Mouse (Mus musculus): ENCODE data around the gene Defb18. TPM values are rescaled to one million over a fixed set of nuclear protein-coding genes. Genes with fewer than 3 reads are reported as not detected.
A peak's percentile ranks its signal among the peaks of the same experiment; 100 is the strongest.
"Not testable (repeated sequence)": the region's sequence is repeated elsewhere in the genome, so short reads cannot be mapped to it uniquely, and the experiment has no call there.

Gene Defb18
- not detected in 2 replicates for total RNA-seq (2012; rRNA removed)

- in situ Hi-C loops (cut with MboI; ENCODE audit: low sequenced_read_pairs in 2 of 2, unreplicated experiment in 2 of 2), result no loop called here
- Histone ChIP-seq H3K36me3 (ENCODE audit: control insufficient read depth, insufficient read depth, low read length, poor library complexity, severe bottlenecking) (no peaks in the 10 kb centered on the region), H3K4me3 (ENCODE audit: insufficient read depth in 1 of 2, low read depth in 1 of 2, low read length in 2 of 2, poor library complexity in 1 of 2, severe bottlenecking in 1 of 2) (no peak within 1 kb of the TSS), H3K4me1 (ENCODE audit: control insufficient read depth in 2 of 2, insufficient read depth in 2 of 2, low read length in 2 of 2, poor library complexity in 1 of 2) (no peaks in the 10 kb centered on the region), H3K27ac (ENCODE audit: insufficient read depth, low read depth, low read length, poor library complexity, severe bottlenecking) (no peak within 1 kb of the TSS), H3K9me3 (ENCODE audit: control insufficient read depth, insufficient read depth, low read depth, low read length) (no peaks in the 10 kb centered on the region), H3K9ac (ENCODE audit: insufficient read depth, low read depth, low read length, poor library complexity, severe bottlenecking) (no peak within 1 kb of the TSS)
- TF ChIP-seq MAFK (IDR thresholded peaks at IDR 0.05; ENCODE audit: insufficient read depth, low read depth, low read length), result no peak
- TF ChIP-seq ZNF384 (IDR thresholded peaks at IDR 0.05; ENCODE audit: low read depth, low read length), result no peak
- TF ChIP-seq CHD2 (IDR thresholded peaks at IDR 0.05; ENCODE audit: low read depth, low read length), result no peak
- TF ChIP-seq HCFC1 (IDR thresholded peaks at IDR 0.05; ENCODE audit: borderline replicate concordance, insufficient read depth, low read length), result no peak
- no peak for TF ChIP-seq ZC3H11A (IDR thresholded peaks at IDR 0.05; ENCODE audit: borderline replicate concordance, low read depth, low read length)
- DNase-seq (ENCODE audit: low read depth, low spot score), result no peak
Observed at GRCm38 (mm10) chr1:18237343-18237742, at the start of gene Defb18. TSS of gene Defb18 (minus strand) at chr1:18237443.

GRCm38 (mm10) chr1:18271095-18271494 lies 33.9 kb upstream of the Defb18 start:
- DNase-seq (ENCODE audit: low read depth, low spot score), result no peak
- peaks cover 0 to 8% of the 10 kb centered on the region in 2 experiments; a peak in 2 of 4 replicates for H3K4me1 ChIP-seq (ENCODE audit: control insufficient read depth in 2 of 2, insufficient read depth in 2 of 2, low read length in 2 of 2, poor library complexity in 1 of 2)
- TF ChIP-seq ZC3H11A (IDR thresholded peaks at IDR 0.05; ENCODE audit: borderline replicate concordance, low read depth, low read length), result no peak
- TF ChIP-seq ZNF384 (IDR thresholded peaks at IDR 0.05; ENCODE audit: low read depth, low read length), result no peak
- TF ChIP-seq MAFK (IDR thresholded peaks at IDR 0.05; ENCODE audit: insufficient read depth, low read depth, low read length), result no peak
- TF ChIP-seq HCFC1 (IDR thresholded peaks at IDR 0.05; ENCODE audit: borderline replicate concordance, insufficient read depth, low read length), result no peak
- TF ChIP-seq CHD2 (IDR thresholded peaks at IDR 0.05; ENCODE audit: low read depth, low read length), result no peak
- H3K9me3 ChIP-seq (ENCODE audit: control insufficient read depth, insufficient read depth, low read depth, low read length), result no peaks in the 10 kb centered on the region
- H3K27ac ChIP-seq (ENCODE audit: insufficient read depth, low read depth, low read length, poor library complexity, severe bottlenecking), result no peak overlapping the region
- in situ Hi-C loops (cut with MboI; ENCODE audit: low sequenced_read_pairs in 2 of 2, unreplicated experiment in 2 of 2), result no loop called here
- H3K9ac ChIP-seq (ENCODE audit: insufficient read depth, low read depth, low read length, poor library complexity, severe bottlenecking), result no peak overlapping the region
- H3K36me3 ChIP-seq (ENCODE audit: control insufficient read depth, insufficient read depth, low read length, poor library complexity, severe bottlenecking), result no peaks in the 10 kb centered on the region
- no peak overlapping the region for H3K4me3 ChIP-seq (ENCODE audit: insufficient read depth in 1 of 2, low read depth in 1 of 2, low read length in 2 of 2, poor library complexity in 1 of 2, severe bottlenecking in 1 of 2)

GRCm38 (mm10) chr1:18268845-18269244 lies 31.6 kb upstream of the Defb18 start:
- H3K9me3 ChIP-seq (ENCODE audit: control insufficient read depth, insufficient read depth, low read depth, low read length), result no peaks in the 10 kb centered on the region
- no peak overlapping the region for H3K9ac ChIP-seq (ENCODE audit: insufficient read depth, low read depth, low read length, poor library complexity, severe bottlenecking)
- no peaks in the 10 kb centered on the region for H3K36me3 ChIP-seq (ENCODE audit: control insufficient read depth, insufficient read depth, low read length, poor library complexity, severe bottlenecking)
- no peak overlapping the region for H3K4me3 ChIP-seq (ENCODE audit: insufficient read depth in 1 of 2, low read depth in 1 of 2, low read length in 2 of 2, poor library complexity in 1 of 2, severe bottlenecking in 1 of 2)
- no peak for DNase-seq (ENCODE audit: low read depth, low spot score)
- TF ChIP-seq CHD2 (IDR thresholded peaks at IDR 0.05; ENCODE audit: low read depth, low read length) (0 out of 2 replicates have a peak, but pooled peaks have one; percentile 22), ZC3H11A (IDR thresholded peaks at IDR 0.05; ENCODE audit: borderline replicate concordance, low read depth, low read length) (no peak)
- in situ Hi-C loops (cut with MboI; ENCODE audit: low sequenced_read_pairs in 2 of 2, unreplicated experiment in 2 of 2), result no loop called here
- peaks cover 0 to 8% of the 10 kb centered on the region in 2 experiments; a peak in 2 of 4 replicates for H3K4me1 ChIP-seq (ENCODE audit: control insufficient read depth in 2 of 2, insufficient read depth in 2 of 2, low read length in 2 of 2, poor library complexity in 1 of 2)
- no peak overlapping the region; the same call in 1 of the 2 replicates for H3K27ac ChIP-seq (ENCODE audit: insufficient read depth, low read depth, low read length, poor library complexity, severe bottlenecking)

- Histone ChIP-seq H3K9me3 (ENCODE audit: control insufficient read depth, insufficient read depth, low read depth, low read length) (no peaks in the 10 kb centered on the region), H3K4me1 (ENCODE audit: control insufficient read depth in 2 of 2, insufficient read depth in 2 of 2, low read length in 2 of 2, poor library complexity in 1 of 2) (peaks cover 0 to 7% of the 10 kb centered on the region in 2 experiments; a peak in 2 of 4 replicates), H3K27ac (ENCODE audit: insufficient read depth, low read depth, low read length, poor library complexity, severe bottlenecking) (no peak within 1 kb of the TSS), H3K36me3 (ENCODE audit: control insufficient read depth, insufficient read depth, low read length, poor library complexity, severe bottlenecking) (no peaks in the 10 kb centered on the region), H3K9ac (ENCODE audit: insufficient read depth, low read depth, low read length, poor library complexity, severe bottlenecking) (no peak within 1 kb of the TSS), H3K4me3 (ENCODE audit: insufficient read depth in 1 of 2, low read depth in 1 of 2, low read length in 2 of 2, poor library complexity in 1 of 2, severe bottlenecking in 1 of 2) (no peak within 1 kb of the TSS)
- in situ Hi-C loops (cut with MboI; ENCODE audit: low sequenced_read_pairs in 2 of 2, unreplicated experiment in 2 of 2), result no loop called here
- no peak for TF ChIP-seq HCFC1 (IDR thresholded peaks at IDR 0.05; ENCODE audit: borderline replicate concordance, insufficient read depth, low read length)
- no peak for TF ChIP-seq ZC3H11A (IDR thresholded peaks at IDR 0.05; ENCODE audit: borderline replicate concordance, low read depth, low read length)
- no peak for TF ChIP-seq CHD2 (IDR thresholded peaks at IDR 0.05; ENCODE audit: low read depth, low read length)
- TF ChIP-seq ZNF384 (IDR thresholded peaks at IDR 0.05; ENCODE audit: low read depth, low read length), result no peak
- no peak for TF ChIP-seq MAFK (IDR thresholded peaks at IDR 0.05; ENCODE audit: insufficient read depth, low read depth, low read length)
- DNase-seq (ENCODE audit: low read depth, low spot score), result no peak
Observed at GRCm38 (mm10) chr1:18265038-18265437, 27.8 kb upstream of the Defb18 start, which contains the start of gene Defb41. TSS of gene Defb41 (minus strand) at chr1:18265138.

GRCm38 (mm10) chr1:18245801-18246580 lies 8.7 kb upstream of the Defb18 start:
- H3K27ac ChIP-seq (ENCODE audit: insufficient read depth, low read depth, low read length, poor library complexity, severe bottlenecking), result peak overlapping the region; percentile 83
- H3K9me3 ChIP-seq (ENCODE audit: control insufficient read depth, insufficient read depth, low read depth, low read length); H3K9ac ChIP-seq (ENCODE audit: insufficient read depth, low read depth, low read length, poor library complexity, severe bottlenecking); in situ Hi-C loops (cut with MboI; ENCODE audit: low sequenced_read_pairs in 2 of 2, unreplicated experiment in 2 of 2); H3K36me3 ChIP-seq (ENCODE audit: control insufficient read depth, insufficient read depth, low read length, poor library complexity, severe bottlenecking); DNase-seq (ENCODE audit: low read depth, low spot score); H3K4me3 ChIP-seq (ENCODE audit: insufficient read depth in 1 of 2, low read depth in 1 of 2, low read length in 2 of 2, poor library complexity in 1 of 2, severe bottlenecking in 1 of 2); H3K4me1 ChIP-seq (ENCODE audit: control insufficient read depth in 2 of 2, insufficient read depth in 2 of 2, low read length in 2 of 2, poor library complexity in 1 of 2): not testable (repeated sequence)
